Mouse (Mus musculus): Measurements from ENCODE around the gene Chd5. TPM values are rescaled to one million over a fixed set of nuclear protein-coding genes. Genes with fewer than 3 reads are reported as not detected.
A peak's percentile ranks its signal among the peaks of the same experiment; 100 is the strongest.

The Chd5 gene
- total and polyA plus RNA-seq, 2 experiments from 2014 or later: 61.2 to 65.6 TPM

DNA sequence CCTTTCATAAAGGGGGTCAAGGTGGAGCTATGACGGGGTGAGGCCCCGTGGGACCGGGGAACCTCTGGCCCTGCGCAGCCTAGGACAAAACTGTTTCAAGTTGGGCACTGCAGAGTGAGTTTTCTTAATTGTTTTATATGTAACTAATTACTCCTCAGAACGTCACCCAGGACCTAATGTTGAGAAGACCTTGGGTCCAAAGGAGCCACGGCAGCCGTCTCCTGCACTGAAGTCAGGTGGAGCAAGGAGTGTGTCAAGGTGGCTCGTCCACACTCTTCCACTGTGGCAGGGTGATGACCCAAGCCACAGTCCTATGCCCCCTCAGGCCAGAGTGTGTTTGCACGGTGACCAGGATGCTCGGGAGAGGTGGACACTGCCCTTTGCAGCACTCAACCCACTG is 35.3 kb upstream of the Chd5 start:
- 92% methylated on average over 10 of the region's 10 CpGs for WGBS
- Histone ChIP-seq H3K27ac (no peak overlapping the region), H3K4me3 (ENCODE audit: low read length) (no peak overlapping the region), H3K27me3 (ENCODE audit: insufficient read depth, low read length) (no peaks in the 10 kb centered on the region), H3K9me3 (ENCODE audit: low read length) (no peaks in the 10 kb centered on the region), H3K4me1 (ENCODE audit: insufficient read depth, low read length) (peaks cover 4% of the 10 kb centered on the region), H3K4me2 (ENCODE audit: low read depth, low read length) (no peak overlapping the region), H3K9ac (replicated peaks; ENCODE audit: low read length) (no peak overlapping the region), H3K36me3 (ENCODE audit: insufficient read depth, low read length) (peaks cover 28% of the 10 kb centered on the region; the same call in 1 of the 2 replicates)
- ATAC-seq (no peak), DNase-seq (ENCODE audit: low spot score) (no peak)
- no peak for TF ChIP-seq CTCF (IDR thresholded peaks at IDR 0.05; ENCODE audit: low read depth)

DNA sequence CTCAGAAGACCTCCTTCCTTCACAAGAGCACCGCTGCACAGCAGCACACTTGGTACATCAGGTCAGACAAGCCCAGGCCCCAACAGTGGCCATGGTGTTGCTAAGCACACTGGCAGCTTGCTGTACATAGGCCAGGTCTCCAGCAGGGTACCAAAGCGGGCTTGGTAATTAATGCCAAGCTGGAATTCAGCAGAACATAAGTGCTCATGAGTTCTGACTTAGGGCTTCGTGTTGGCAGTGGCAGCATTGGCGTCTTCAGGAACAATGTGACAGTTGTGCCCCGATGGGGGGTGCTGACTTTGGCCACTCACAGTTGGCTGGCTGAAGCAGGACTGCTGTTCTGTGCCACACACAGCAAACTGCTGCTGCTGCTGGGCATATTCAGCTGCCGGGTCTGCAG is 33.8 kb upstream of the Chd5 start:
- WGBS: 45% methylated on average over 6 of the region's 6 CpGs
- H3K36me3 ChIP-seq (ENCODE audit: insufficient read depth, low read length): peaks cover 26% of the 10 kb centered on the region; the same call in 1 of the 2 replicates
- H3K4me3 ChIP-seq (ENCODE audit: low read length): no peak overlapping the region
- no peak overlapping the region for H3K4me2 ChIP-seq (ENCODE audit: low read depth, low read length)
- ATAC-seq (peak; percentile 82), DNase-seq (ENCODE audit: low spot score) (peak; percentile 82)
- 0 out of 2 replicates have a peak overlapping the region, but pooled peaks have one; percentile 2 for H3K27ac ChIP-seq
- H3K4me1 ChIP-seq (ENCODE audit: insufficient read depth, low read length): no peaks in the 10 kb centered on the region; the same call in 1 of the 2 replicates
- H3K9me3 ChIP-seq (ENCODE audit: low read length): no peaks in the 10 kb centered on the region
- H3K27me3 ChIP-seq (ENCODE audit: insufficient read depth, low read length): no peaks in the 10 kb centered on the region
- TF ChIP-seq CTCF (IDR thresholded peaks at IDR 0.05; ENCODE audit: low read depth): peak; percentile 41
- no peak overlapping the region for H3K9ac ChIP-seq (replicated peaks; ENCODE audit: low read length)

DNA sequence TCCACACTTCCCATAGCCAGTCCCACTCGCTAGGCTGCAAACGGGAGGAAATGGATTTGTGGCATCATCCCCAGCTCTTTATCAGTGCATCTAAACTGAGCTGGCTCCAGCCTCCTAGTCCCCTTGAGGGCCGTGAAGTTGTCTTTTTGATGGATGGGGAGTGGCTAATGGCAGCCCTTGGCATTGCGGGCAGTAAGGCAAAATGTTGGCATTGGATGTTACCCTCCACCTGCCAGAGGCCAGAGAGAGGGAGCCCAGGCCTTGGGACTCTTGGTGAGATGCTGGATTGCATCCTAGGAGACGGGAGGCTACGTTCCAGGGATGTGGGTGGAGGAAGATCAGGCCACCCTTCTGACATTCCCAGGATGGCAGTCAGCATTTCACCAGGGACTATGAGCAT is 32.5 kb upstream of the Chd5 start:
- DNase-seq (ENCODE audit: low spot score) (no peak), ATAC-seq (no peak)
- no peak overlapping the region for H3K27ac ChIP-seq
- H3K36me3 ChIP-seq (ENCODE audit: insufficient read depth, low read length): peaks cover 13% of the 10 kb centered on the region; the same call in 1 of the 2 replicates
- H3K27me3 ChIP-seq (ENCODE audit: insufficient read depth, low read length): peaks cover 2% of the 10 kb centered on the region; the same call in 1 of the 2 replicates
- no peaks in the 10 kb centered on the region; the same call in 1 of the 2 replicates for H3K4me1 ChIP-seq (ENCODE audit: insufficient read depth, low read length)
- H3K9ac ChIP-seq (replicated peaks; ENCODE audit: low read length): no peak overlapping the region
- no peaks in the 10 kb centered on the region for H3K9me3 ChIP-seq (ENCODE audit: low read length)
- no peak for TF ChIP-seq CTCF (IDR thresholded peaks at IDR 0.05; ENCODE audit: low read depth)
- 46% methylated on average over 6 of the region's 6 CpGs for WGBS
- no peak overlapping the region for H3K4me2 ChIP-seq (ENCODE audit: low read depth, low read length)
- no peak overlapping the region for H3K4me3 ChIP-seq (ENCODE audit: low read length)

DNA sequence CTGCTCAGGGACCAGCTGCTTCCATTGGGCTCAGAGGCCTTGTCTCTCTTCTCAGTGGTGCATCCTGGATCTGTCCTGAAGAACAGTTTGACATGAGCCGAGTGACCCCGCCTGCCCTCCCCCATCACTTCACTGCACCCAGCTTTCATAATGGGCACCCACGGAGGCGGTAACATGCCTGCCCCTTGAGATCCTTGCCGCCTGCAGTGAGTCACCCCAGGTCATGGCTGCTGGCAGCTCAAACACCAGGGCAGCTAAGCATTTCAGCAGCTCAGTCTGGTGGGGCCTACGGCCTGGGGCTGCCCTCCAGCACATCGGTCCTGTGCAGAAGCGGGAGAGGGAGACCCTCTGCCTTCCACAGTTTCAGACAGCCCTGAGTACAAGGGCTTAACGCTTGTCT is 30.9 kb upstream of the Chd5 start:
- no peak for DNase-seq (ENCODE audit: low spot score)
- H3K27me3 ChIP-seq (ENCODE audit: insufficient read depth, low read length): peaks cover 8% of the 10 kb centered on the region
- TF ChIP-seq CTCF (IDR thresholded peaks at IDR 0.05; ENCODE audit: low read depth): no peak
- H3K27ac ChIP-seq: no peak overlapping the region
- H3K9me3 ChIP-seq (ENCODE audit: low read length): no peaks in the 10 kb centered on the region
- H3K4me2 ChIP-seq (ENCODE audit: low read depth, low read length): no peak overlapping the region
- no peak overlapping the region for H3K4me3 ChIP-seq (ENCODE audit: low read length)
- no peak overlapping the region for H3K9ac ChIP-seq (replicated peaks; ENCODE audit: low read length)
- peaks cover 13% of the 10 kb centered on the region; the same call in 1 of the 2 replicates for H3K36me3 ChIP-seq (ENCODE audit: insufficient read depth, low read length)
- ATAC-seq: no peak
- peaks cover under 1% of the 10 kb centered on the region; the same call in 1 of the 2 replicates for H3K4me1 ChIP-seq (ENCODE audit: insufficient read depth, low read length)
- 80% methylated on average over 9 of the region's 9 CpGs for WGBS

DNA sequence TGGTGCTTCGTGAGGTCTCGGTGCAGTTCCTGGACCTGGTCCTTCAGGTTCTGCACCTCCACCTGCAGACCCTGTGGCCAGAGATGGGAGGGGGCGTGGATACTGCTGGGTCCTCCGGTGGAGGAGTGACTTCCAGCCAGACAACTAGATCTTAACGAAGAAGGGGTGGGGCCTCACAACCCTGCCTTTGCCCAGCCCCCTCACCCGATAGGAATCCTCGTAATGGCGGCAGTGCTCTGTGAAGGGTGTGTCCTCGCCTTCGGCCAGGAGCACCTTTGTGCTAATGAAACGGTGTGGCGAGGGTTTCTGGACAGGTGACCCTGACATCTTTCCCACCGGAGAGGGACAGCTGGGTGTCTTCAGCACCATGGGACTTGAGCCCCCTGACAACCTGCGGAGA is 26.3 kb upstream of the Chd5 start:
- Histone ChIP-seq H3K4me3 (ENCODE audit: low read length) (peak overlapping the region; percentile 37), H3K4me2 (ENCODE audit: low read depth, low read length) (peak overlapping the region; percentile 63), H3K9me3 (ENCODE audit: low read length) (no peaks in the 10 kb centered on the region), H3K27ac (no peak overlapping the region), H3K36me3 (ENCODE audit: insufficient read depth, low read length) (no peaks in the 10 kb centered on the region), H3K9ac (replicated peaks; ENCODE audit: low read length) (0 out of 2 replicates have a peak overlapping the region, but pooled peaks have one; percentile 22), H3K4me1 (ENCODE audit: insufficient read depth, low read length) (peaks cover 14% of the 10 kb centered on the region; the same call in 1 of the 2 replicates), H3K27me3 (ENCODE audit: insufficient read depth, low read length) (peaks cover 34% of the 10 kb centered on the region)
- ATAC-seq (no peak), DNase-seq (ENCODE audit: low spot score) (no peak)
- no peak for TF ChIP-seq CTCF (IDR thresholded peaks at IDR 0.05; ENCODE audit: low read depth)
- 5% methylated on average over 14 of the region's 14 CpGs for WGBS

DNA sequence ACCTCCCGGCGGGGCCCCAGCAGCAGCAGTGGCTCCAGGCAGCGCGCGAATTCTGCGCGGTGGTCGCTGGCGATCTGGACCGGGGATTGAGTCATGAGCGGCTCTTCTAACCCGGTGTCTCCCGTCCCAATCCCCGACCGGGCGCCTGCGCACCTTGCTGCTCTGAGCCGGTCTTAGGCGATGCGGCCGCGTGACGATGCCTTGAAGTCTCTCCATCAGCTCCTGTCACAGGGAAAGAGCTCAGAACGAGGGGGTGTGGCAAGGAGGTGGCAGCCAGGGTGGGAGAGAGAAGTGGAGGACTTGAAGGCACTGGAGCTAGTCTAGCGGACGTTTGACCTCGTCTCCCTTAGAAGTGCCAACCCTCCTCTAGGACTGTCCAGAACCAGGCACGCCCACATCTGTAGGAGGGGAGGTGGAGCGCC is 25.2 kb upstream of the Chd5 start:
- under 1% methylated on average over 29 of the region's 29 CpGs for WGBS
- H3K9me3 ChIP-seq (ENCODE audit: low read length): no peaks in the 10 kb centered on the region
- DNase-seq (ENCODE audit: low spot score) (peak; percentile 65), ATAC-seq (peak; percentile 55)
- peak overlapping the region; percentile 11; the same call in 1 of the 2 replicates for H3K27ac ChIP-seq
- H3K9ac ChIP-seq (replicated peaks; ENCODE audit: low read length): peak overlapping the region; percentile 22
- H3K4me1 ChIP-seq (ENCODE audit: insufficient read depth, low read length): peaks cover 14% of the 10 kb centered on the region; the same call in 1 of the 2 replicates
- H3K4me3 ChIP-seq (ENCODE audit: low read length): peak overlapping the region; percentile 37
- peak overlapping the region; percentile 63 for H3K4me2 ChIP-seq (ENCODE audit: low read depth, low read length)
- peaks cover 34% of the 10 kb centered on the region for H3K27me3 ChIP-seq (ENCODE audit: insufficient read depth, low read length)
- no peak for TF ChIP-seq CTCF (IDR thresholded peaks at IDR 0.05; ENCODE audit: low read depth)
- H3K36me3 ChIP-seq (ENCODE audit: insufficient read depth, low read length): no peaks in the 10 kb centered on the region

DNA sequence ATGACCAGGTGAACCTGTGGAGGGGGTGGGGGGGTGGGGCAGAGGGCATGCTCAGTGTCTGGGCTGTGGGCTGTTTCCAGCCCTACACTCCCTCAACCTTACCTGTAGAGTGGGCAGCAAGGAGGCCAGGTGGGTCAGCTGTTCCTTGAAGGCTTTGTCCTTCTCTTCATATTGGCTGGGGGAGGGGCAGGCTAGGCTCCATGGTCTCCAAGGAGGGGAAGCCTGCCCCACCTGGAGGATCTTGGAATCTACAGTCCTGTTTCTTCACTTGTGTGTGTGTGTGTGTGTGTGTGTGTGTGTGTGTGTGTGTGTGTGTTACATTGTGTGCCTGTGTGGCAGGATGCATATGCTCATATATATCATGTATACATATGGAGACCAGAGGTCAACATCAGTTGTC is 24.5 kb upstream of the Chd5 start:
- ATAC-seq: peak; percentile 59
- Histone ChIP-seq H3K9me3 (ENCODE audit: low read length) (no peaks in the 10 kb centered on the region), H3K4me2 (ENCODE audit: low read depth, low read length) (peak overlapping the region; percentile 63), H3K4me3 (ENCODE audit: low read length) (peak overlapping the region; percentile 37; the same call in 1 of the 2 replicates), H3K9ac (replicated peaks; ENCODE audit: low read length) (0 out of 2 replicates have a peak overlapping the region, but pooled peaks have one; percentile 22), H3K36me3 (ENCODE audit: insufficient read depth, low read length) (no peaks in the 10 kb centered on the region), H3K27ac (no peak overlapping the region), H3K4me1 (ENCODE audit: insufficient read depth, low read length) (peaks cover 14% of the 10 kb centered on the region; the same call in 1 of the 2 replicates), H3K27me3 (ENCODE audit: insufficient read depth, low read length) (peaks cover 34% of the 10 kb centered on the region)
- TF ChIP-seq CTCF (IDR thresholded peaks at IDR 0.05; ENCODE audit: low read depth): peak; percentile 66
- peak; percentile 77 for DNase-seq (ENCODE audit: low spot score)
